Comparison of ENCODE assay signal across 19 mouse cellular contexts in the genomic region with DNA sequence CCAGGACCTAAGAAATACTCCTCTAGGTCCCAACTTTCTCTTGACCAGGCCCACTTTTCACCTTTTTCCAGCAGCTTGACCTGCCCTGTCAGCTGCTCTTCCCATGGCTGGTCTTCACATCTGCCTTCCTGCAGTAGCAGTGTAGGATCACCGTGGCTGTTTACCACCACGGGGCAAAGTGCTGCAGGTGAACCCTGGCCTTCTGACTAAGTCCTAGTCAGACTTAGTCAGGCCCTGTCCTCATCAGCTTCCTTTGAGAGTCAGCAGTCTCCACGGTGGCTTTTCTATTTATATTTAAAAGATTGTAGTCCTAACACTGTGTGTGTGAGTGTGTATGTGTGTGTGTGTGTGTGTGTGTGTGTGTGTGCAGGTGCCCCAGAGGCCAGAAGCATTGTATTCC. TPM values are rescaled to one million over a fixed set of nuclear protein-coding genes. Genes with fewer than 3 reads are reported as not detected.
DNase-seq lines count a peak whose midpoint lies in the region; ATAC-seq and TF ChIP-seq lines count a peak whose summit lies in the region.
"Had no signal": no experiment of that assay in that cellular context is flagged by ENCODE, and none has a peak within 500 bp of the region (broad histone marks: within the 10 kb centered on the region; RNA-seq: fewer than 3 reads in every experiment).

No protein-coding gene starts in this region.

- H3K9ac ChIP-seq in intestine, embryonic 15.5 days: no peak overlapping the region
- no peak overlapping the region for H3K9ac ChIP-seq in liver, postnatal 0 days (replicated peaks)
- H3K9ac ChIP-seq: forebrain, embryonic 12.5 days had no signal

- no peaks in the 10 kb centered on the region for H3K9me3 ChIP-seq in intestine, embryonic 15.5 days
- no peaks in the 10 kb centered on the region for H3K9me3 ChIP-seq in liver, postnatal 0 days (ENCODE audit: low read length)
- H3K9me3 ChIP-seq: forebrain, embryonic 12.5 days; heart, embryonic 10.5 days had no signal

- H3K36me3 ChIP-seq in intestine, embryonic 15.5 days: no peaks in the 10 kb centered on the region
- H3K36me3 ChIP-seq in kidney, adult 2 months (ENCODE audit: control insufficient read depth, insufficient read depth, low read length): no peaks in the 10 kb centered on the region
- H3K36me3 ChIP-seq in liver, postnatal 0 days (replicated peaks; ENCODE audit: insufficient read depth, low read length): no peaks in the 10 kb centered on the region

- 0 out of 2 replicates have a peak, but pooled peaks cover 8% of the 10 kb centered on the region for H3K4me1 ChIP-seq in intestine, embryonic 15.5 days (replicated peaks)
- H3K4me1 ChIP-seq in kidney, adult 2 months (ENCODE audit: control insufficient read depth, insufficient read depth, low read length): peaks cover 14% of the 10 kb centered on the region; the same call in 1 of the 2 replicates
- H3K4me1 ChIP-seq in liver, postnatal 0 days (ENCODE audit: insufficient read depth): peaks cover 18% of the 10 kb centered on the region

- no peak for TF ChIP-seq POLR2A in kidney, adult 2 months (IDR thresholded peaks at IDR 0.05; ENCODE audit: low read depth, low read length)

- 63% methylated on average over 3 of the region's 3 CpGs for WGBS in intestine, embryonic 15.5 days
- 46% methylated on average over 3 of the region's 3 CpGs for WGBS in kidney, adult 2 months
- 53% methylated on average over 3 of the region's 3 CpGs for WGBS in liver, postnatal 0 days (ENCODE audit: insufficient replicate concordance)

- intact Hi-C loops in left cerebral cortex, postnatal 10 days (cut with DNase I): no loop called here

- peak; percentile 89 for ATAC-seq in intestine, embryonic 15.5 days
- ATAC-seq in liver, postnatal 0 days: peak; percentile 80
- ATAC-seq in monocyte, adult 5-6 weeks (replicated peaks; ENCODE audit: insufficient number of reproducible peaks, low FRiP score, low TSS enrichment, poor library complexity, severe bottlenecking): no peak

- peak; percentile 90 for DNase-seq in kidney, adult 2 months
- peak; percentile 71 to 92 for DNase-seq in kidney, postnatal 25 days
- DNase-seq in liver, postnatal 0 days: peak; percentile 43
- DNase-seq in left cerebral cortex, postnatal 10 days (ENCODE audit: extremely low spot score in 1 of 2, low spot score in 2 of 2): no peak
- no peak for DNase-seq in heart, adult 8-10 months (ENCODE audit: low spot score)
- DNase-seq in layer of hippocampus, postnatal 25 days (ENCODE audit: extremely low spot score in 1 of 2, low spot score in 1 of 2): no peak
- DNase-seq: adrenal gland, adult 2 months; cerebellum, adult 9-10 months; heart, postnatal 10 days; left cerebral cortex, postnatal 4 days; lung, adult 18-20 months; lung, postnatal 14 days; midbrain, embryonic 14.5 days; retina, postnatal 1 day; thymus, postnatal 36 days had no signal

- H3K27me3 ChIP-seq in intestine, embryonic 15.5 days (replicated peaks): no peaks in the 10 kb centered on the region
- no peaks in the 10 kb centered on the region for H3K27me3 ChIP-seq in kidney, adult 2 months (replicated peaks; ENCODE audit: control insufficient read depth, insufficient read depth, low read length)
- no peaks in the 10 kb centered on the region for H3K27me3 ChIP-seq in liver, postnatal 0 days (ENCODE audit: insufficient read depth, low read length)
- H3K27me3 ChIP-seq: forebrain, embryonic 12.5 days had no signal

- no peak for TF ChIP-seq EP300 in liver, postnatal 0 days (IDR thresholded peaks at IDR 0.05; ENCODE audit: low read depth)

- H3K4me2 ChIP-seq in intestine, embryonic 15.5 days (replicated peaks): no peak overlapping the region
- no peak overlapping the region for H3K4me2 ChIP-seq in liver, postnatal 0 days (ENCODE audit: low read depth, low read length)
- H3K4me2 ChIP-seq: forebrain, embryonic 12.5 days had no signal

- no peak overlapping the region for H3K4me3 ChIP-seq in intestine, embryonic 15.5 days (replicated peaks)
- no peak overlapping the region for H3K4me3 ChIP-seq in kidney, adult 2 months (ENCODE audit: insufficient read depth, low read depth, low read length)
- H3K4me3 ChIP-seq in liver, postnatal 0 days (ENCODE audit: low read depth, low read length): no peak overlapping the region
- H3K4me3 ChIP-seq: forebrain, embryonic 12.5 days; heart, embryonic 10.5 days had no signal

- no peak overlapping the region for H3K27ac ChIP-seq in intestine, embryonic 15.5 days
- peak overlapping the region; percentile 84 for H3K27ac ChIP-seq in kidney, adult 2 months (ENCODE audit: insufficient read depth, low read depth, low read length)
- peak overlapping the region; percentile 78 for H3K27ac ChIP-seq in liver, postnatal 0 days (ENCODE audit: low read depth)
- H3K27ac ChIP-seq: forebrain, embryonic 12.5 days; heart, embryonic 10.5 days had no signal

- no peak for TF ChIP-seq CTCF in kidney, adult 2 months (conservative IDR thresholded peaks at IDR 0.05; ENCODE audit: insufficient read depth, insufficient read length, low read depth, low read length)
- no peak for TF ChIP-seq CTCF in liver, postnatal 0 days (IDR thresholded peaks at IDR 0.05; ENCODE audit: low read depth)

RNA-seq across cellular contexts. Expression of a gene that starts 8.6 kb away (rescaled TPM):
- polyA plus RNA-seq in intestine, embryonic 15.5 days (2015; fragmentation: Nextera tagmentation; extraction: Ambion mirVana): 39.9 and 44.1 TPM in 2 replicates
- polyA plus RNA-seq in kidney, adult 2 months (2012; rRNA removed): 168 and 175 TPM in 2 replicates
- 7.8 and 8.7 TPM in 2 replicates for polyA plus RNA-seq in liver, postnatal 0 days (2015; fragmentation: Nextera tagmentation; extraction: Ambion mirVana)
- 100 to 1,000 TPM; 525 to 527 TPM for total RNA-seq in left cerebral cortex, postnatal 10 days (2021)
- 10 to 100 TPM; 16.7 to 20.4 (median 18.3) TPM for total RNA-seq in heart, adult 8-10 months (2022)
- total RNA-seq in monocyte, adult 5-6 weeks (2017): 76.7 to 192 TPM (median 86.2 TPM) in 3 replicates
- 100 to 1,000 TPM; 504 to 538 TPM for total RNA-seq in layer of hippocampus, postnatal 25 days (2021)

RNA-seq across cellular contexts. Expression of a gene that starts 17.5 kb away (rescaled TPM):
- polyA plus RNA-seq in intestine, embryonic 15.5 days (2015; fragmentation: Nextera tagmentation; extraction: Ambion mirVana): 154 and 182 TPM in 2 replicates
- 251 and 317 TPM in 2 replicates for polyA plus RNA-seq in kidney, adult 2 months (2012; rRNA removed)
- 83.7 and 83.9 TPM in 2 replicates for polyA plus RNA-seq in liver, postnatal 0 days (2015; fragmentation: Nextera tagmentation; extraction: Ambion mirVana)
- total RNA-seq in left cerebral cortex, postnatal 10 days (2021): 10 to 100 TPM; 84.2 to 85.7 TPM
- total RNA-seq in heart, adult 8-10 months (2022): 100 to 1,000 TPM; 109 to 140 (median 120) TPM
- total RNA-seq in monocyte, adult 5-6 weeks (2017): 51.4 to 93.3 TPM (median 54.6 TPM) in 3 replicates
- total RNA-seq in layer of hippocampus, postnatal 25 days (2021): 100 to 1,000 TPM; 100 to 116 TPM

RNA-seq across cellular contexts. Expression of a gene that starts 17.7 kb away (rescaled TPM):
- 22.7 and 24.8 TPM in 2 replicates for polyA plus RNA-seq in intestine, embryonic 15.5 days (2015; fragmentation: Nextera tagmentation; extraction: Ambion mirVana)
- 26.6 and 27.9 TPM in 2 replicates for polyA plus RNA-seq in kidney, adult 2 months (2012; rRNA removed)
- polyA plus RNA-seq in liver, postnatal 0 days (2015; fragmentation: Nextera tagmentation; extraction: Ambion mirVana): 4.7 and 5.4 TPM in 2 replicates
- total RNA-seq in left cerebral cortex, postnatal 10 days (2021): 10 to 100 TPM; 37.9 to 39.8 TPM
- 10 to 100 TPM; 33.3 to 39.8 (median 36.9) TPM for total RNA-seq in heart, adult 8-10 months (2022)
- 19.2 to 55.3 TPM (median 20.9 TPM) in 3 replicates for total RNA-seq in monocyte, adult 5-6 weeks (2017)
- 10 to 100 TPM; 40.8 to 43.6 TPM for total RNA-seq in layer of hippocampus, postnatal 25 days (2021)

RNA-seq across cellular contexts. Expression of a gene that starts 20.3 kb away (rescaled TPM):
- 30.7 and 32.1 TPM in 2 replicates for polyA plus RNA-seq in intestine, embryonic 15.5 days (2015; fragmentation: Nextera tagmentation; extraction: Ambion mirVana)
- polyA plus RNA-seq in kidney, adult 2 months (2012; rRNA removed): 25.4 and 25.8 TPM in 2 replicates
- 12.3 and 14.0 TPM in 2 replicates for polyA plus RNA-seq in liver, postnatal 0 days (2015; fragmentation: Nextera tagmentation; extraction: Ambion mirVana)
- total RNA-seq in left cerebral cortex, postnatal 10 days (2021): 1 to 10 TPM; 2.8 to 3.0 TPM
- total RNA-seq in heart, adult 8-10 months (2022): 10 to 100 TPM; 13.2 to 24.7 (median 19.5) TPM
- 3.1 to 3.8 TPM in 2 of 3 replicates, not detected in the other for total RNA-seq in monocyte, adult 5-6 weeks (2017)
- 1 to 10 TPM; 2.5 TPM for total RNA-seq in layer of hippocampus, postnatal 25 days (2021)

RNA-seq across cellular contexts. Expression of a gene that starts 35.7 kb away (rescaled TPM):
- 23.7 and 24.3 TPM in 2 replicates for polyA plus RNA-seq in intestine, embryonic 15.5 days (2015; fragmentation: Nextera tagmentation; extraction: Ambion mirVana)
- polyA plus RNA-seq in kidney, adult 2 months (2012; rRNA removed): 8.8 and 10.5 TPM in 2 replicates
- 7.4 and 8.2 TPM in 2 replicates for polyA plus RNA-seq in liver, postnatal 0 days (2015; fragmentation: Nextera tagmentation; extraction: Ambion mirVana)
- total RNA-seq in left cerebral cortex, postnatal 10 days (2021): 10 to 100 TPM; 42.7 to 43.9 TPM
- 10 to 100 TPM; 19.1 to 26.2 (median 22.3) TPM for total RNA-seq in heart, adult 8-10 months (2022)
- 14.3 to 27.5 TPM (median 16.8 TPM) in 3 replicates for total RNA-seq in monocyte, adult 5-6 weeks (2017)
- 10 to 100 TPM; 28.5 to 41.2 TPM for total RNA-seq in layer of hippocampus, postnatal 25 days (2021)

Comparison
In these comparisons a context has a peak if more than half of its experiments do, and no peak if none do; other contexts are left out.
1. DNase-seq: peak in kidney, adult 2 months (single experiment), kidney, postnatal 25 days (2 of 2) and liver, postnatal 0 days (single experiment); none in left cerebral cortex, postnatal 10 days (0 of 2), heart, adult 8-10 months (single experiment) and layer of hippocampus, postnatal 25 days (0 of 2).